Mouse (Mus musculus) spleen, adult 2 months (tissue): ENCODE data around the gene Nxf1.

Source experiments
- CTCF ChIP-seq: fragments of 200-500 bp; IDR thresholded peaks from 2 replicates; pipeline ENCODE4 v1.5.1; 2011; ENCODE audit warnings: mild to moderate bottlenecking, inconsistent platforms; ENCODE audit not compliant: insufficient read depth, insufficient read length, insufficient replicate concordance; ENCODE audit errors: extremely low read depth
- POLR2A ChIP-seq: fragments of 200-500 bp; IDR thresholded peaks from 2 replicates; pipeline ENCODE4 v1.6.1; 2011; ENCODE audit warnings: low read depth, low read length, inconsistent platforms

- TF ChIP-seq POLR2A (no peak), CTCF (no peak)
Observed at GRCm38 (mm10) chr19:8774951-8775421, 18.1 kb downstream of the Nxf1 start.
